Mouse (Mus musculus) induced T-regulatory cell, adult 2 months (primary cell): ENCODE data around the gene Sema5a.

Source experiments
- DNase-seq: peaks from one replicate; pipeline ENCODE4 v3.0.0-alpha.2; 2012; ENCODE audit warnings: low read depth

Sema5a gene

DNA sequence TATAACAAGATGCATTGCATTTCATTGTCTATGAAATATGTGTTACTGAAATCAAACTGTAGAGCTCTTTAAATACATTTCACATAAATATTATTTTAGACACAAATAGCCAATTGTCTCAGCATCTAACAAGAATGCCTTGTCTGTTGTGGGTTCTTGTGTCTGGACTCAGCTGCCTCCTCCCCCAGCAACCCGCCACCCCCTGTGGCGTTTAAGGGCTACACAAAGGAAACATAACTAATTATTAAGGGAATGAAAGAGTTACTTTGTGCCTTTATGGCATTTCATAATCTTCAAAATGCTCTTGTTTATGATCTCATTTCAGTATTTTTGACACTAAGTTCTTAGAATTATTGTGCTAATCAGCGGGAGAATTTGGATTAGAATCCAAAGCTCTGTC is 298.6 kb downstream of the Sema5a start:
- no peak for DNase-seq

DNA sequence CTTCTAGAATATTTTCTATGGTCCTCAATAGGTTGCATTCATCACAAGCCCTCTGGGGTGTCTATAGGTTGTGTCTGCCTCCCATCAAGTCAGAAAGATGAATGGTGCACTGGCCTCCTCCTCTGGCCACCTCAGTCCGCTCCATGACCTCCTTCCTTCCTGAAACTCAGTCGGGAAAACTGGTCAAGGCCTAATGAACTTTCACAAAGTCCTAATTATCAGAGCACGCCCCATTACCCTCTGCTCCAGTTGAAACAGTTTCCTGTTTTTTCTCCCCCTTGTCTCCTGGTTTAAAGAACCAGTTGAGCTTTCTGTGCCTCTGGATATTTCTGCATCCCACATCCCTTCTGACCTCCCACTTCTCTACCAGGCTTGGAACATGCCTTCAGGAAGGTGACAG is 300.8 kb downstream of the Sema5a start:
- DNase-seq, result no peak

GRCm38 (mm10) chr15:32546746-32547145 is 302.1 kb downstream of the Sema5a start:
- DNase-seq, result no peak

DNA sequence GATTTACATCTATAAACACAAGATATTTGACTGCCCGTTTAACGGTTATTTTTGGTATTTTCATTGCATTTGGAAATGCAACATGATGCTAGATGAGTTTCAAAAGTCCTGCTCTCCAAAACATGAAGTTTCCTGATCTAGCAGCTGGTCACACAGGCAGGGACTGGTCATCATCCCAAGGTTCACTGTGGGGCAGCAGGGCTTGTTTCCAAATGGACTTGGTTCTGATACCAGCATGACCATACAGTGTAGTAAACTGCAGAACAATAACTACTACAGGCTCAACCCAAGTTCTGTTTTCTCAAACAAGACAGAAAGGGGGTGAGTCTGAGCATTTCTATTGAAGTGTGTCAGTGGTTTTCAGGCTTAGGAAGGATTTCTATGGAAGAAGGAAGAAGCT is 314.3 kb downstream of the Sema5a start:
- no peak for DNase-seq

DNA sequence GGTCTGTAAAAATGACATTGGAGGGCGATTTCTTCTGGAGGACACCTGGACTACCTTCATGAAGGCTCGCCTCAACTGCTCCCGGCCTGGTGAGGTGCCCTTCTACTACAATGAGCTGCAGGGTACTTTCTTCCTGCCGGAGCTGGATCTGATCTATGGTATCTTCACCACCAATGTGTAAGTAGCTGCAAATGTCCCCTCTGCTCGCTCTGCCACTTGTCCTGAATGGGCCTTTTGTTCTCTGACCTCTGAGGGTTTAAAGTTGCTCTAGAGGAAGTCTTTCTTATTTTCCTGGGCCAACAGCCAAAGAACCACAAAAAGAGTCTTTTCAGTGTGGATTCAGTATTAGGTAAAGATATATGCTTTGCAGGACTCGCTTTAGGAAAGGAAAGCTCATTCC is 318.0 kb downstream of the Sema5a start:
- DNase-seq, result no peak

- DNase-seq, result no peak
Measured at GRCm38 (mm10) chr15:32568181-32568857, 323.7 kb downstream of the Sema5a start.

DNA sequence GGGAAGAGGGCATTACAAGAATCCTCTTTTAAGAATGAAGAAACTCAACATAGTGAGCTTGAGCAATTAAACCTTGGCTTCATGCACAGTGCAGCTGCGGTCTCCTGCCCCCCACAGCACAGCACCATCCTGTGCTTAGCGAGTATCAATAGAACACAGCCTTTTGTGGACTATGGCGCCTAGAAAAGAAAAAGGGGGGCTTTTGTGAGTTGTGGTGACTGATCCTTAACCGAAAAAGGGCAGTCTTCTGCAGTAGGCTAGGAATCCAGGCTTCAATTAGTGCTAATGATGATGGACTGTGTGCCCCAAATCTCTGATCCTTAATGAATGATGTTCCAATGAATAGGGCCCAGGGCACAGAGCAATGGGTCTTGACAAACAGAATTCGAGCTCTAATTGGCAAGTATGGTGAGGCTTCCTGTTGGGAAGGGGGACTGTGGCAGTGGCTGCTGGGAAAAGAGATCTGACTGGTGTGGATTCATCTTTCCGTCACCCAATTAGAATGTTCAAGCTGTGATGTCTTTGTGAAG is 324.3 kb downstream of the Sema5a start:
- DNase-seq, result no peak

GRCm38 (mm10) chr15:32574327-32574726 is 329.7 kb downstream of the Sema5a start:
- DNase-seq, result no peak

GRCm38 (mm10) chr15:32575212-32575611 is 330.6 kb downstream of the Sema5a start:
- DNase-seq, result no peak

DNA sequence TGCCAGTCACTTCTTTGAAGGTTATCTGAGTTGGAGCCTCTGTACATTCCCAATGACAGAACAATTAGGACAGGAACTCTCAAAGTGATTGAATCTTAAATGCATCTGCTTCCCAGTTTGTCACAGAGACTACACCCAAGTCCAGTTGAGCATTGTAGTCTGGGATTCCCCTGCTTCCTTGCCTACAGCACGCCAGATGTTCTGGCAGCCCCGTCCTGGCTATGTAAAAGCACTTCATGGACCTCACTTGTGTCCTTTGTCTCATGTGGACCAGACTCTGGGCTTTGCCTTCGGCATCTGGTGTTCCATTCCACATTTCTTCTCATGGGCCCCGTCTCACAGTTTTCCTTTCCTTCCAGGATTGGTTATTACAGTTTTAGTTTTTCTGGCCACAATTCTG is 334.7 kb downstream of the Sema5a start:
- no peak for DNase-seq

GRCm38 (mm10) chr15:32590641-32591040 is 346.0 kb downstream of the Sema5a start:
- DNase-seq, result no peak

DNA sequence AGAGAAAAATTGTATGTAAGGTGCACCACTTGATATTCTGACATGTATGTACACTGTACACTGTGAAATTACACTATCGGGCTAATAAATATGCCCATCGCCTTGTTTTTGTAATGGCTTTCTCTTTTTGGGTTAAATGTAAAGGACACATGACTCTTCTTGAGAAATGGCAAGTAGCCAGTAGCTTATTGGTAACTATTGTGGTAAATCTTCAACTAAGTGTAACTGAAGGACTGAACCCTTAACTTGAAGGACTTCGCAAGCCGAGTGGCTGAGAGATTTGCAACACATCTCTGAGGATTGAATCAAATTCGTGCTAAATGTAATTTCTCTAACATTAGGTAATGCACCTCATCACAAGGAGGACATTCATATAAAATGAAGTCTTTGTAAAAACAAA is 349.1 kb downstream of the Sema5a start:
- no peak for DNase-seq

- no peak for DNase-seq
Measured at GRCm38 (mm10) chr15:32596574-32596973, 352.0 kb downstream of the Sema5a start.

DNA sequence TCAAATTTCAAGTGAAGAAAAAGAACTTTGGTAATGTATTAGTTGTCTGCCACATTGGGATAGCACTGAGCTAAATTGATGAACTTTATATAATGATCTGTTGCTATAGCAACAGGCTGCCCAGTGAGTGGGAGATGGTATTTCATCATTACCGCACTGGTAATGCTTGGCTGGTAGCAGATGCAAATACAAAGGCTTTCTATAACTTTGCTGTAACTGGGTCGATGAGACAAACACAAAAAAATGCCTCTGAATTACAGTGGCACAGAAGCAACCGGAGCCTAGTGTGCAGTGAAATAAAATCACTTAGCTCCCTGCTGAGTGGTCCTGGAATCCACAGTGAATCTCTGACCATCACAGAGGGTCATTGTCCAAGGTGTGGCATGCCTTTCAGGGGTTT is 352.6 kb downstream of the Sema5a start:
- DNase-seq, result no peak

DNA sequence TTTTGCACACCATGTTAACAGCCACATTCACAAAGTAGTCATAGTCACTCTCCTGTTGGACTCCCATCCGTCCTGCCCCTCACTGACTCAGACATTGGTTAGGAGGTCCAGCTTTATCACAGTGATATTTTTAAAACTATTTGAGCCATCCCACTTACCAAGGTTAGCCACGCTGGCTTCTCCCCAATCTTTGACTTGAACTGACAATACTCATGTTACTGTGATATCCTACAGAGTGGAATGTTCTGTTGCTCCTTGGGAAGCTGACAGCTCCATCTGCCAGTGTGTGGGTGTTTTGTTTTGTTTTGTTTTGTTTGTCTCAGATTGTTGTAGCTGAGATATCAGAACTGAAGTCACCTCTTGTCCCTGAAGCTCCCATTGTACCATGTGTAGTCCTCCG is 362.6 kb downstream of the Sema5a start:
- no peak for DNase-seq

GRCm38 (mm10) chr15:32610776-32611175 is 366.2 kb downstream of the Sema5a start:
- DNase-seq, result no peak

DNA sequence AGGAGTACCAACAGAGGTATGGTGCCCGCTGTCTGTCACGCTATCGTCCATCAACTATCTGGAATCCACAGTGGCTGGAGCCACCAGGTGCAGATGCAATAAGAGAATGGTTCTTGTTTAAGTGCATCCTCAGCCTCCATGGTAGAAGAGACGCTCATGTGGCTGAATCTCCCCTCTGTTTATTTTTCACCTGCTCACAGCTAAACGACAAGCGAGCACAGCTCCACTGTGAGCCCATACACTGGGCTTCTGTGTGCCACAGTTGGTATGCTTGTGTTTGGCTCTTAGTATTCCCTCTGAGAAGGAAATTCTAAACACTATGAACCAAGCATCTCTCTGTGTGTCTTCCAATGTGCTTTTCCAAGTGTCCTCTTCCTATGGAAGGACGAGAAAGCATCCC is 366.6 kb downstream of the Sema5a start:
- no peak for DNase-seq

- no peak for DNase-seq
Measured at GRCm38 (mm10) chr15:32613718-32614117, 369.1 kb downstream of the Sema5a start.

GRCm38 (mm10) chr15:32615773-32616172 is 371.2 kb downstream of the Sema5a start:
- DNase-seq, result no peak

DNA sequence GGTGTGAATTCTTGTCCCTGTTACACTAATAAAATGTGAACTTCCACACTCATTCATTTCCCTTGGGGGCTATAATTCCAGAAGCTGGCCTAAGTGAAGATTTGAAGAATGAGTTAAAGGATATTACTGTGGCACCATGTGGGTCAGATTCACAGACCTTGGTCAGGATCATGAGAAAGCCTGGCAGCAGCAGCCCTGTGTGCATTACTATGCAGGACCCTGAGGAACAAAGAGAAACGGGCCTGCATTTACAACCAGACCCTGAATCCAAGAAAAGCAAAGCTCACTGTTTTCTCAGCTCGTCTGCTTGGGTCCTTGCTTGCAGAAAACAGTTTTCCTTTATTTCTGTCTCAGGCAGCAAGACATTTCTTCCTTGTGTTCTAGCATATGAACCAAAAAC is 374.6 kb downstream of the Sema5a start:
- DNase-seq, result no peak

GRCm38 (mm10) chr15:32623037-32623739 is 378.6 kb downstream of the Sema5a start:
- DNase-seq, result no peak

- no peak for DNase-seq
Measured at GRCm38 (mm10) chr15:32624106-32624505, 379.5 kb downstream of the Sema5a start.

DNA sequence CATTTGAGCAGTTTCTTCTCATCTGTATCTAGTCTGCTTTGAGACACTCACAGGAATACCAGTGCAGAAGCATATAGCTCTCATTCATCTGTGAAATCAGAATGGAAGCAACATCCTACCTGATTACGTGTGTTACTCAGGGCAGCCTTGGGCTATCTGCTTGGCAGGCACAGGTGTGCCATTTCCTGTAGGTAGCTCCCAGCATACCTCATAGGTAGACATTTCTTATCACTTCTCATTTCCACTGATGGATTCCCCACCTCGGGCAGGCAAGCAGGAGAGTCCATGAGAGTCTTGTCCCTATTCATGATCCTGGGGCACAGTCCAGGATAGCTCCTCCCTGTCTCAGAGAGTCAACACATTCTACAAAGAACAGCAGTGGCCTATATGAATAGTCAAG is 381.4 kb downstream of the Sema5a start:
- no peak for DNase-seq

- no peak for DNase-seq
Measured at GRCm38 (mm10) chr15:32633713-32634112, 389.1 kb downstream of the Sema5a start.
